Mouse (Mus musculus): ENCODE measurements at regions not wholly inside any gene's neighbourhood (a gene's known extent, or its start where the extent isn't known, plus 50 kb on each side); places are given as distances from the start of the nearest gene placed in this dataset.

- TF ChIP-seq POLR2A (IDR thresholded peaks at IDR 0.05; ENCODE audit: low read depth, low read length) (no peak), CTCF (IDR thresholded peaks at IDR 0.05; ENCODE audit: extremely low read depth, insufficient read length, insufficient replicate concordance, low read depth, low read length) (no peak)
Measured at GRCm38 (mm10) chr12:93312214-93312613, 1463.3 kb upstream of the Sel1l start.
